Mouse (Mus musculus) intestine, embryonic 15.5 days (tissue): ENCODE measurements at regions not wholly inside any gene's neighbourhood (a gene's known extent, or its start where the extent isn't known, plus 50 kb on each side); places are given as distances from the start of the nearest gene placed in this dataset.
A peak's percentile ranks its signal among the peaks of the same experiment; 100 is the strongest.

ENCODE experiments used
- ATAC-seq: fragments of 200-750 bp; cut with Nextera tagmentation; 2 replicates; pipeline ENCODE4 v1.8.0; 2017; ENCODE audit warnings: moderate TSS enrichment, moderate library complexity
- H3K27ac ChIP-seq: fragments of 300-500 bp; sonication (generic); 2 replicates; pipeline ENCODE4 v1.5.1; 2015; ENCODE audit warnings: mild to moderate bottlenecking, inconsistent platforms
- H3K27me3 ChIP-seq: fragments of 300-500 bp; sonication (generic); replicated peaks from 2 replicates; pipeline ENCODE4 v1.6.1; 2015; ENCODE audit warnings: inconsistent platforms
- H3K36me3 ChIP-seq: fragments of 300-500 bp; sonication (generic); 2 replicates; pipeline ENCODE4 v1.6.1; 2015; ENCODE audit warnings: inconsistent platforms
- H3K4me1 ChIP-seq: fragments of 300-500 bp; sonication (generic); replicated peaks from 2 replicates; pipeline ENCODE4 v1.6.1; 2015; ENCODE audit warnings: inconsistent platforms
- H3K4me2 ChIP-seq: fragments of 300-500 bp; sonication (generic); replicated peaks from 2 replicates; pipeline ENCODE4 v1.6.1; 2015; ENCODE audit warnings: mild to moderate bottlenecking, inconsistent platforms
- H3K4me3 ChIP-seq: fragments of 300-500 bp; sonication (generic); replicated peaks from 2 replicates; pipeline ENCODE4 v1.5.1; 2015; ENCODE audit warnings: inconsistent platforms
- H3K9ac ChIP-seq: fragments of 300-500 bp; sonication (generic); 2 replicates; pipeline ENCODE4 v1.6.1; 2015; ENCODE audit warnings: inconsistent platforms
- H3K9me3 ChIP-seq: fragments of 300-500 bp; sonication (generic); 2 replicates; pipeline ENCODE4 v1.6.1; 2016; ENCODE audit warnings: inconsistent platforms
- WGBS: fragments of 180-500 bp; shearing (Covaris S2); methylation state at CpG from one replicate; pipeline ENCODE4 v1.1.7; 2015; 5-methylcytosine and 5-hydroxymethylcytosine counted together

DNA sequence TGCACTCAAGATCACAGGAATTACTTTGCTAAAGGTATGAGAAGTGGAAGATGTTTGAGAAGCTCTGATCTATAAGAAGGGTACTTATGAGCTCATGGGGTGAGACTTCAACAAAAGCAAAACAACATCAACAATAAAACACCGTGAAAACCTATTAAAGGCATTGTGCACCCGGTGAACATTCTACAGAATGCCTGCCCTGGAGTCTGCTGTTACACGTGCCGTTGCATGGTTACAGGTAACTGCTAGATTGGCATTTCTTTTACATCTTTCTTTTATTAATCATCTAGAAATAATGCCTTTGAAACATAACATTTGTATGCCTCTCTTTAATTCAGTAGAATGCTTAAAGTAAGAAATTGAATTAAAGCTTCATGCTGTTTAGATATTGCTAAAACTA is 661.0 kb downstream of the Pcdh18 start:
- no peak overlapping the region for H3K4me2 ChIP-seq
- ATAC-seq = no peak
- H3K36me3 ChIP-seq = no peaks in the 10 kb centered on the region
- H3K9ac ChIP-seq = no peak overlapping the region
- no peak overlapping the region for H3K27ac ChIP-seq
- no peaks in the 10 kb centered on the region for H3K9me3 ChIP-seq
- no peak overlapping the region for H3K4me3 ChIP-seq
- no peaks in the 10 kb centered on the region for H3K4me1 ChIP-seq
- 89% methylated on average over 4 of the region's 4 CpGs for WGBS
- no peaks in the 10 kb centered on the region for H3K27me3 ChIP-seq

DNA sequence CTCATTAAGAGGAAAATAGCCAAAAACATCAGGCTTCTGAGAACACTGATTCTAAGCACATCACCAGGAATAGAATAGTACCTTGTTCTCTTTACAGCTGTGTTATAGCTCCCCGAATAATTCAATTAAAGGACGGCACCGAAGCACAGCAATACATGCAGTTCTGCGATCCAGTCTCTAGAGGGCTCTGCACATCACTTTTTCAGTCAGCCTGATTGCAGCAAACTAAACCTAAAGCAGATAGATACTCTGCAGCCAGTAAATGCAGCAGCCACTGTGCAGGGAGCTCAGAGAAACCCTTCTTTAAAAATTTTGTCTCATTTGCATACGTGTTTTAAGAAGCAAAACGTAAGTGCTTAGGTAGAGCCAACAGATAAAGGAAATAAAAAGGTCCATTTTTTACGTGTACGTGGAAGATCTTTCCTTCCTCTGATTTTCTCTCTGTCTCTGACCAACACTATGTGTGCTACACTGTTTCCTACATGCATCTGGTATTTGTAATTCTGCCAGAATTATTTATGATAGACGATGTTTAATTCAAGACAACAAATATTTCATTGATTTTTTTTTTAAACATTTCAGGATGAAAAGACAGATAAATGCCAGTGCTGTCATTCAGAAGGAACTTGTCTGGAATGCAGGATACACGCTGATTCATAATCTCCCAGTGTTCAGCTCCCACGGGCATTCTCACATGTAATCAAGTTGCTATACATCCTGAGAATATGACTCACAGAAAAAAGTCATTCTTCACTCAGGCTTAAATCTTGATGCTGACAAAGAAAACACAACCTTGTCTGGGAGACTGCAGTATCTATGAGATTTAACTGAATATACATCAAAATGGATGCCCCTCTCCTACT is 663.1 kb downstream of the Pcdh18 start:
- Histone ChIP-seq H3K9ac (no peak overlapping the region), H3K27me3 (no peaks in the 10 kb centered on the region), H3K4me2 (no peak overlapping the region), H3K27ac (no peak overlapping the region), H3K9me3 (no peaks in the 10 kb centered on the region), H3K4me3 (no peak overlapping the region), H3K4me1 (no peaks in the 10 kb centered on the region), H3K36me3 (no peaks in the 10 kb centered on the region)
- 25% methylated on average over 11 of the region's 11 CpGs for WGBS
- ATAC-seq = 0 out of 2 replicates have a peak, but pooled peaks have one; percentile 41

DNA sequence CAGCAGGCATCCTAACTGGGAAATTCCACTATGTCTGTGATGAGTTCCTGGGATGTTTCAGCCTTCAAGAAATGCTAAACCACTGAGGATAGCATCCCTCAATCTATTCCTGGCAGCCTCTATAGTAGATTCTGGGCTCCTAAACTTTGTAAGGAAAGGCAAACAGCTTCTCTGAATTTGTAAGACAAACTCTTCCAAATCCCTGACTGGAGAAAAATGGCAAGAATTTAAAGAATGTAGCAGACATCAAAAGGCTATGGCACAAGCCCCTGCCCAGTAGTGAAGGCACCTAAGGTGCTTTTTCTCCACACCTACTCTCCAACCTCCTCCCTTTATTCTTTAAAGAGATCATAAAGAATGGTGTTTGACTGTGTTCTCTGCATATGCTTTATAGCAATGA is 688.3 kb downstream of the Pcdh18 start:
- Histone ChIP-seq H3K9me3 (no peaks in the 10 kb centered on the region), H3K27me3 (no peaks in the 10 kb centered on the region), H3K27ac (no peak overlapping the region), H3K4me2 (no peak overlapping the region), H3K4me1 (no peaks in the 10 kb centered on the region), H3K9ac (no peak overlapping the region), H3K4me3 (no peak overlapping the region), H3K36me3 (no peaks in the 10 kb centered on the region)
- ATAC-seq = no peak

DNA sequence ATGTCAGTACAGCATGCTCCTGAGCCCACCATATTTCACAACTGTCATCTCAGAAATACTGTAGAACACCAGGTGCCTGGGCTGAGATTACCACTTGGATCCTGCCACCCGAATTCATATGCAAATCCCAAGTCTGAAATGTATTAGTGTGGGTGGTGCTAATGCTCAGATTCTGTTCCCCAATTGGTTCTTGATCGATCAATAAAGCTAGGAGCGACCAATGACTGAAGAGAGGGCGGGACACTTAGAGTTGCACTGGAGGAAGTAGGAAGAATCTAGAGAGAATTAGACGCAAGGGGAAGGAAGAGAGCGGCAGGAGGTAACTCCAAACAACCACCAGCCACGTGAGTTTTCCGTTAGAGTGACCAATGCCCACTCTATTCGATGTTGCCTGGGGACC is 695.0 kb downstream of the Pcdh18 start:
- Histone ChIP-seq H3K27me3 (no peaks in the 10 kb centered on the region), H3K4me3 (no peak overlapping the region), H3K27ac (no peak overlapping the region), H3K9ac (no peak overlapping the region), H3K9me3 (no peaks in the 10 kb centered on the region), H3K4me1 (no peaks in the 10 kb centered on the region), H3K36me3 (no peaks in the 10 kb centered on the region), H3K4me2 (no peak overlapping the region)
- ATAC-seq = no peak
- 81% methylated on average over 9 of the region's 9 CpGs for WGBS

DNA sequence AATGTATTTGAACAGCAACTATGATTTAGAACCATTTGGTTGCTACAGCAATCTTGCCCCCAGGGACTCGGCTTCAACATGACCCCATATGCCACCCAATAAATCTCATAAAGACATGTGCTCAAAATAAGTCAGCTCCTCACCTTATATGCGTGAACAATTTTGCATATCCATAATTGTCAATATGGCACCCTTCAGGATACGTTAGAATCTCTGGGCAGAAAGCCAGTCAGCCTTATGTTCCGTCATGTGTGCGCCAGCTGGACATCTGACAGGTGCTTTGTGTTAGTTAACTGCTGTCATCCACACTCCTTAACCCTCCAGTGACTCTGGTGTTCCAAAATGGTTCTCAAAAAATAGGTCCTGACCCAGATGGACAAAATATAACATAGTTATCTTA is 724.1 kb downstream of the Pcdh18 start:
- 58% methylated on average over 5 of the region's 5 CpGs for WGBS
- no peak overlapping the region for H3K4me3 ChIP-seq
- H3K36me3 ChIP-seq = no peaks in the 10 kb centered on the region
- H3K27me3 ChIP-seq = no peaks in the 10 kb centered on the region
- H3K9ac ChIP-seq = no peak overlapping the region
- H3K9me3 ChIP-seq = no peaks in the 10 kb centered on the region
- no peaks in the 10 kb centered on the region for H3K4me1 ChIP-seq
- no peak overlapping the region for H3K4me2 ChIP-seq
- no peak for ATAC-seq
- H3K27ac ChIP-seq = no peak overlapping the region

DNA sequence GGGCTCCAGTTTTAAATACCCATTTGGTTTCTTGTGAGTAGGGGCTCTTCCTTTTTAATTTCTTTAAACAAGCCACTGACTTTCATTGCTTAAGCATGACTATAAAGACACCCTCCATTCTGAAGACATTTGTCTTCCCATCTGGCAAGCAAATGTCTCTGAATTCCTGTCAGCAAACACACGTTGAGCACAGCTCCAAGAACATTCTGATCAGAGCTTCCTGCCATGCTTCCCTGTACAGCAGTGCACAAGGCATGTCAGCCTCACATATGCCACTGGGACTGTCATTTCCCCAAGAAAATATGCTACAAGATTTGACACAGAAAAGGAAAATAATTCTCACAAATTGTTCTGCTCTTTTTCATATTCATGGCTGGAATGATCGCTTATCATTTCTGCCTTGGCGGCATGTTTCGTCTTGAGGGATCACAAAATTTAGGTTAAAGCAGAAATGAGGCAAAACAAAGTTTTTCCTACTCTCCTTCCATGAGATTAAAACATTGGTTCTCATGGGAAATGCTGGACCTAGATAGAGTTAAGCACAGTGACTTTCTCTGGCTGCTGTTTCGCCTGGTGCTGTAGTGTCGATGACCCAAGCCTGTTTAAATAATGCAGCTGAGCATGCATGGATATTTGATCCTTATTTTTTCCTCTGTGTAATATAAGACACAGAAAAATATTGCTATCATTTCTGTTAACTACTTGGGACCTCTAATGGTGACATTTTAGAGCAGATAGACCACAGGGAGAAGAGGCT is 747.7 kb downstream of the Pcdh18 start:
- 74% methylated on average over 6 of the region's 6 CpGs for WGBS
- Histone ChIP-seq H3K9ac (no peak overlapping the region), H3K9me3 (no peaks in the 10 kb centered on the region), H3K27me3 (no peaks in the 10 kb centered on the region), H3K4me3 (no peak overlapping the region), H3K27ac (no peak overlapping the region), H3K4me1 (no peaks in the 10 kb centered on the region), H3K36me3 (no peaks in the 10 kb centered on the region), H3K4me2 (no peak overlapping the region)
- no peak for ATAC-seq
